Mouse (Mus musculus) liver, postnatal 0 days (tissue): ENCODE measurements at regions not wholly inside any gene's neighbourhood (a gene's known extent, or its start where the extent isn't known, plus 50 kb on each side); places are given as distances from the start of the nearest gene placed in this dataset.

ENCODE experiments used
- ATAC-seq: fragments of 200-750 bp; cut with Nextera tagmentation; 2 replicates; pipeline ENCODE4 v1.8.0; 2017; ENCODE audit warnings: mild to moderate bottlenecking, moderate library complexity
- DNase-seq: peaks from one replicate; pipeline ENCODE4 v3.0.0-alpha.2; 2016
- H3K27ac ChIP-seq: fragments of 300-500 bp; sonication (generic); 2 replicates; pipeline ENCODE4 v1.5.1; 2014; ENCODE audit warnings: antibody characterized with exemption, moderate library complexity, mild to moderate bottlenecking, low read depth
- H3K27me3 ChIP-seq: fragments of 300-500 bp; sonication (generic); 2 replicates; pipeline ENCODE4 v1.6.1; 2014; ENCODE audit warnings: low read length, control low read depth, mixed read lengths; ENCODE audit not compliant: insufficient read depth
- H3K36me3 ChIP-seq: fragments of 300-500 bp; sonication (generic); replicated peaks from 2 replicates; pipeline ENCODE4 v1.6.1; 2014; ENCODE audit warnings: mild to moderate bottlenecking, control low read depth, low read length, moderate library complexity, mixed read lengths; ENCODE audit not compliant: insufficient read depth
- H3K4me1 ChIP-seq: fragments of 300-500 bp; sonication (generic); 2 replicates; pipeline ENCODE4 v1.6.1; 2014; ENCODE audit warnings: antibody characterized with exemption, mild to moderate bottlenecking, control low read depth; ENCODE audit not compliant: insufficient read depth
- H3K4me2 ChIP-seq: fragments of 300-500 bp; sonication (generic); 2 replicates; pipeline ENCODE4 v1.6.1; 2014; ENCODE audit warnings: low read depth, mild to moderate bottlenecking, low read length, moderate library complexity, mixed read lengths
- H3K4me3 ChIP-seq: fragments of 300-500 bp; sonication (generic); 2 replicates; pipeline ENCODE4 v1.5.1; 2014; ENCODE audit warnings: low read depth, low read length
- H3K9ac ChIP-seq: fragments of 300-500 bp; sonication (generic); replicated peaks from 2 replicates; pipeline ENCODE4 v1.6.1; 2014; ENCODE audit warnings: mild to moderate bottlenecking, moderate library complexity
- H3K9me3 ChIP-seq: fragments of 300-500 bp; sonication (generic); 2 replicates; pipeline ENCODE4 v1.6.1; 2016; ENCODE audit warnings: mild to moderate bottlenecking, control low read depth, low read length, mixed read lengths
- CTCF ChIP-seq: sonication (generic); IDR thresholded peaks from 2 replicates; pipeline ENCODE4 v1.5.1; 2016; ENCODE audit warnings: antibody characterized with exemption, low read depth
- EP300 ChIP-seq: IDR thresholded peaks from 2 replicates; pipeline ENCODE4 v1.6.1; 2016; ENCODE audit warnings: antibody characterized with exemption, low read depth, mild to moderate bottlenecking
- WGBS: fragments of 180-500 bp; shearing (Covaris S2); extraction: QIAGEN DNeasy Blood & Tissue Kit; methylation state at CpG from one replicate; pipeline ENCODE4 v1.1.7; 2014; ENCODE audit not compliant: insufficient replicate concordance; 5-methylcytosine and 5-hydroxymethylcytosine counted together

DNA sequence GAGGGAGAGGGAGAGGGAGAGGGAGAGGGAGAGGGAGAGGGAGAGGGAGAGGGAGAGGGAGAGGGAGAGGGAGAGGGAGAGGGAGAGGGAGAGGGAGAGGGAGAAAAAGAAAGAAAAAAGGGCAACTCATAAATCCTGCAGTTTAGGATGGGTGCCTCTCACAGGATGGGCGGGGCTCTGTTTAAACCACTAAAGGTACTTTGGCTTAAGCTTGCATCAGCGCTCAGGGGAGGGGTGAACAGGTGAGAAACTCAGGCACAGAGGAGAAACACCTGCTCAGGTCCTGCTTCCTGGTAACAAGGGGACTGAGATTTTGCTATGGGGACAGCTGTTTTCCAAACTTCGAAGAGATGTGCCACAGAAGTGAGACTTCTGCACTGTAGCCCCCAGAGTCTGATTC is 83.5 kb downstream of the Ackr3 start:
- no peak overlapping the region for H3K4me2 ChIP-seq
- no peak overlapping the region for H3K9ac ChIP-seq
- WGBS, result 69% methylated on average over 3 of the region's 3 CpGs
- DNase-seq, result no peak
- ATAC-seq, result no peak
- no peak for TF ChIP-seq CTCF
- TF ChIP-seq EP300, result no peak
- H3K27ac ChIP-seq, result no peak overlapping the region
- peaks cover 18% of the 10 kb centered on the region for H3K4me1 ChIP-seq
- no peaks in the 10 kb centered on the region for H3K27me3 ChIP-seq
- H3K9me3 ChIP-seq, result no peaks in the 10 kb centered on the region
- H3K36me3 ChIP-seq, result no peaks in the 10 kb centered on the region
- H3K4me3 ChIP-seq, result no peak overlapping the region

- Histone ChIP-seq H3K27ac (peak overlapping the region; percentile 82), H3K36me3 (no peaks in the 10 kb centered on the region), H3K4me1 (peaks cover 18% of the 10 kb centered on the region), H3K9ac (peak overlapping the region; percentile 59), H3K4me2 (peak overlapping the region; percentile 56), H3K27me3 (no peaks in the 10 kb centered on the region), H3K4me3 (no peak overlapping the region; the same call in 1 of the 2 replicates), H3K9me3 (no peaks in the 10 kb centered on the region)
- TF ChIP-seq CTCF, result peak; percentile 6; the same call in 1 of the 2 replicates
- peak; percentile 91 for TF ChIP-seq EP300
- ATAC-seq (peak; percentile 98), DNase-seq (peak; percentile 75)
- 31% methylated on average over 8 of the region's 8 CpGs for WGBS
Observed at GRCm38 (mm10) chr1:90288892-90289731, 85.3 kb downstream of the Ackr3 start.

DNA sequence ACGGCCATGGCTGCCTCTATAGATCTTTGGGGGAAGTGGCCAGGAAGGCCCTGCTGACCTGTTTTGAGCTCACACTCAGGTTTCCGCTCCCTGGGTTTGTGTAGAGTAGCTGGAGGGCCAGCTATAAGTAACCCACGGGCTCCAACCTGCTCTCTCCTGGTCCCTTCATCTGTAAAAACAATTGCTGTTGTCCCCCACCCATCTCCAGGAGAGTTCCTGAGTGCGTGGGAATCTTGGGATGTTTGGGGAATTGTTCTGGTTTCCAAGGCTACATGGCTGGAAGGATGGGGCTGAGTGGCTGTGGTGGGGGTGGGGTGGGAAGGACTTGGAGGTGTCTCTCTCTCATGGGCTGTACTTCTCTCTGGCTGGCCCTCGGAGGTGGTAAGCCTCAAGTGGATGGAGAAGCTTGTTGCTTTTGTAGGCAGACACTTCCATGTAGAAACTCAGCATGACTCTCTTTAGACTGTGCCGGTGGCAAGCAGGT is 86.0 kb downstream of the Ackr3 start:
- Histone ChIP-seq H3K9ac (peak overlapping the region; percentile 59), H3K27ac (peak overlapping the region; percentile 82), H3K4me2 (peak overlapping the region; percentile 56)

GRCm38 (mm10) chr1:90290428-90291197 is 86.8 kb downstream of the Ackr3 start:
- peak overlapping the region; percentile 56; the same call in 1 of the 2 replicates for H3K4me2 ChIP-seq
- H3K27ac ChIP-seq, result peak overlapping the region; percentile 82
- H3K9ac ChIP-seq, result peak overlapping the region; percentile 59; the same call in 1 of the 2 replicates
- H3K36me3 ChIP-seq, result no peaks in the 10 kb centered on the region
- H3K27me3 ChIP-seq, result no peaks in the 10 kb centered on the region
- no peaks in the 10 kb centered on the region for H3K9me3 ChIP-seq
- ATAC-seq (no peak), DNase-seq (no peak)
- WGBS, result 70% methylated on average over 7 of the region's 7 CpGs
- peaks cover 18% of the 10 kb centered on the region for H3K4me1 ChIP-seq
- no peak overlapping the region for H3K4me3 ChIP-seq
- TF ChIP-seq CTCF, result no peak
- TF ChIP-seq EP300, result no peak

More for the DNA sequence above, 86.0 kb downstream of the Ackr3 start:
- Histone ChIP-seq H3K4me1 (peaks cover 18% of the 10 kb centered on the region), H3K27me3 (no peaks in the 10 kb centered on the region), H3K36me3 (no peaks in the 10 kb centered on the region), H3K4me3 (no peak overlapping the region; the same call in 1 of the 2 replicates), H3K9me3 (no peaks in the 10 kb centered on the region)
- DNase-seq (peak; percentile 29), ATAC-seq (peak; percentile 51)
- WGBS, result 32% methylated on average over 6 of the region's 6 CpGs
- TF ChIP-seq EP300, result no peak
- TF ChIP-seq CTCF, result no peak

GRCm38 (mm10) chr1:90291256-90291655 is 87.5 kb downstream of the Ackr3 start:
- no peak overlapping the region for H3K4me2 ChIP-seq
- peak; percentile 52 for TF ChIP-seq CTCF
- TF ChIP-seq EP300, result no peak
- no peak overlapping the region for H3K27ac ChIP-seq
- no peak overlapping the region for H3K4me3 ChIP-seq
- no peaks in the 10 kb centered on the region for H3K9me3 ChIP-seq
- H3K27me3 ChIP-seq, result no peaks in the 10 kb centered on the region
- peaks cover 18% of the 10 kb centered on the region for H3K4me1 ChIP-seq
- no peaks in the 10 kb centered on the region for H3K36me3 ChIP-seq
- DNase-seq (no peak), ATAC-seq (no peak)
- no peak overlapping the region for H3K9ac ChIP-seq
- 50% methylated on average over 1 of the region's 1 CpGs for WGBS

DNA sequence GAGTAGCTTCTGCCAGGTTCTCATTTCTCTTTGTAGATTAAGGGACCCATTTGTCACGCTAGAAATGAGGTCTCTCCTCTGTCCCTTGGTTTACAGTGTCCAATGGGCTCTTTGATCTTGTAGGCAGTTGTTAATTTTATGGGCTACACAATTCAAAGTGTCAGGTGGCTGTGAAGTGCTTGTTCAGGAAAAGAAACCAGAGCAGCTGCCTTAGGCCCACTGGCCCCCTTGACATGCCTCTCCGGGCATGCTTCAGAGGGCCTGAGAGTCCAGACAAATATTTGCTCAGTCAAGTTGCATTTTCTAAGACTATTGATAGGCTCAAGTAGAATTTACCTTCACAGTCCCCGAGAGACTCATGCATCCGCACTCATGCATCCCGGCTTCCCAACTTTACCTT is 94.0 kb downstream of the Ackr3 start:
- DNase-seq (no peak), ATAC-seq (no peak)
- 64% methylated on average over 5 of the region's 5 CpGs for WGBS
- H3K27me3 ChIP-seq, result no peaks in the 10 kb centered on the region
- H3K9ac ChIP-seq, result no peak overlapping the region
- H3K4me1 ChIP-seq, result no peaks in the 10 kb centered on the region
- H3K4me2 ChIP-seq, result no peak overlapping the region
- TF ChIP-seq CTCF (no peak), EP300 (no peak)
- H3K36me3 ChIP-seq, result no peaks in the 10 kb centered on the region
- H3K4me3 ChIP-seq, result no peak overlapping the region
- no peaks in the 10 kb centered on the region for H3K9me3 ChIP-seq
- no peak overlapping the region for H3K27ac ChIP-seq
